Mouse (Mus musculus): ENCODE measurements around the gene Cer1. TPM values are rescaled to one million over a fixed set of nuclear protein-coding genes. Genes with fewer than 3 reads are reported as not detected.

Cer1 gene
- polyA plus RNA-seq (2014; fragmentation: Nextera tagmentation; extraction: Ambion mirVana): not detected in 2 replicates

DNA sequence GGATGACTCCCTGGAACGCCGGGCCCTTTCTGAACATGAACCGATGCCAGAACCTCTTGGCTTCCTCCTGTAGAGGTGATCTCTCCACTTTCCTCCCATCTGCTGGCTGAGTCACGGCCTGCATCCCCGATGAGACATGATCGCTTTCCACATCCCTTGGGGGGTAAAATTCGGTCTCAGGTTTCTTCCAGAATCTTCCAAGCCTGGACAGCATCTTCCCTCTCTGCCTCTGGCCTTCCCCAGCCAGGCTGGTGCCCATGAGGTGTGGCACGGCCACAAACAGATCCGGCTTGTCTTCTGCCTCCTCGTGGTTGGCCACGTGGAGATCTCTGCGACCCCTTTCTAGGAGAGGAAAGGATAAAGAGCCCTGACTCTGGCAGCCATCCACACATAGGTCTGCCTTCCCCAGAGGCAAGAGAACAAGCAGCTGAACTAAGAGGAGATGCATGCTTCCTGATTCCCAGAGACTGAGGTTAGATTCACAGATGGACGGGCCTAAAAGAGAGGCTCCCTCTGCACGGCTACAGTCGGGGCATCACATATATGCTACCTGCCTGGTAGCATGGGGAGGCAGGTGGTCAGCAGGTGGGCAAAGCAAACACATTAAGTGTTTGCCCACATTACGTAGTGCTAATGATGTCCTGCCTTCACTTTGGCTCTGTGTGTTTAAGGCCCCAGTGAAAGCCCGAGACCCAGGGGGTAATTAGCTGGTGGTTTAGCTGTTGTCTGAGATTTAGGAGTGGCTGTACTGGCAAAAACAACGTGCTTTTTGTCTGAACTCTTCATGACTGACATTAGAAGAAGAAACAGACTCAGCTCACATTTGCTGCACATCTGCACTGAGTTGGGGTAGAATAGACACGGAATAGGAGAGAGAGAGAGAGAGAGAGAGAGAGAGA, at the start of gene Cer1:
Cer1 (minus strand) TSS at position 513 of the 899 bp plus-strand sequence.
- ATAC-seq (ENCODE audit: low FRiP score, low TSS enrichment) (no peak), DNase-seq (no peak)
- Histone ChIP-seq H3K27ac (replicated peaks; ENCODE audit: low read depth, low read length) (no peak within 1 kb of the TSS), H3K36me3 (ENCODE audit: control insufficient read depth, insufficient read depth, low read length) (no peaks in the 10 kb centered on the region), H3K27me3 (ENCODE audit: control insufficient read depth, insufficient read depth, low read length) (no peaks in the 10 kb centered on the region), H3K4me1 (ENCODE audit: control insufficient read depth, insufficient read depth, low read length) (no peaks in the 10 kb centered on the region), H3K9me3 (ENCODE audit: control insufficient read depth, low read length) (no peaks in the 10 kb centered on the region), H3K4me3 (replicated peaks; ENCODE audit: low read depth, low read length) (no peak within 1 kb of the TSS), H3K9ac (replicated peaks; ENCODE audit: low read length) (no peak within 1 kb of the TSS), H3K4me2 (ENCODE audit: low read length) (no peak within 1 kb of the TSS)
- 74% methylated on average over 19 of the region's 19 CpGs for WGBS

DNA sequence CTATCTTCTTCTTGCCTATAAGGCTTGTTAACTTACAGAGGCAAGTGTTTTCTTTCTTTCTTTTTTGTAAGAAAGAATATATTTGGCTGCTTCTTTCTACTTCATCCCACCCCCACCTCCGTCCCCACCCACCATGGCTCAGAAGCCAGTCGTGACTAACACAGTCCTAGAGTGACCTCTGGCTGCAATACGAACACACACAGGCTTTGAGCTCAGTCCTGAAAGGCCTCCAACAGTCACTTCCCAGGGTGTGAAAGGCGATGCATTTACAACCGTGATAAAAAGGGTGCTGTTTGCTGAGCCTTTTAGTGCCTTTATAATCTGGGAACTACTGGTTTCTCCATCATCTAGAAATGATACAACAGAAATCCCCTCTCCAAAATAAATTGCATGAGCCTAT, 49.4 kb upstream of the Cer1 start:
- DNase-seq (peak; percentile 86), ATAC-seq (ENCODE audit: low FRiP score, low TSS enrichment) (peak; percentile 90)
- Histone ChIP-seq H3K4me3 (replicated peaks; ENCODE audit: low read depth, low read length) (no peak overlapping the region), H3K36me3 (ENCODE audit: control insufficient read depth, insufficient read depth, low read length) (no peaks in the 10 kb centered on the region), H3K9ac (replicated peaks; ENCODE audit: low read length) (no peak overlapping the region), H3K27me3 (ENCODE audit: control insufficient read depth, insufficient read depth, low read length) (no peaks in the 10 kb centered on the region), H3K4me2 (ENCODE audit: low read length) (peak overlapping the region; percentile 48), H3K27ac (replicated peaks; ENCODE audit: low read depth, low read length) (no peak overlapping the region; the same call in 1 of the 2 replicates), H3K4me1 (ENCODE audit: control insufficient read depth, insufficient read depth, low read length) (0 out of 2 replicates have a peak, but pooled peaks cover 3% of the 10 kb centered on the region), H3K9me3 (ENCODE audit: control insufficient read depth, low read length) (no peaks in the 10 kb centered on the region)
- 8% methylated on average over 5 of the region's 5 CpGs for WGBS

DNA sequence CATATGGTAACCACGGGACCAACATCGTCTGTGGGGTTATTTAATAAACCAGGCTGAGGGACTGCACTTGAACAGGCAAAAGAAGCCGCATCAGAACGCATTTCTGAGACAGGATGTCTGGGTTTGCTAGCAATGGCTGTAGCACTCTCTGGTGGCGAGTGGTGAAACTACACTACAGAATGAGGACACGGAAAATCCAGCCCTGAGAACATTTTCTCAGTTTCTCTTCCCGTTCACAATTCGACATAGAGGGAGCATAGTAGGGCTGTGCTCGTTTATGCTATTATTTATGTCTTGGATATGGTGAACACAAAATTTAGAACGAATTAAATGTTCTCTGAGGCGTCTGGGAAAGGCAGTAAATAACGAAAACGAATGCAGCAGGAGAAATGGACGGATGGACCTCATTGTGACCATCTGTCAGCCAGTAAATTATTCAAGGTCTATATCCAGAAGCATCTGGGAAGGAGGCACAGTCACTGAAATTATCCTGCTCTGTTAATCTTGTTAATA, 48.8 kb upstream of the Cer1 start:
- H3K4me2 ChIP-seq (ENCODE audit: low read length): peak overlapping the region; percentile 48
- ATAC-seq (ENCODE audit: low FRiP score, low TSS enrichment) (peak; percentile 73), DNase-seq (peak; percentile 93)
- no peaks in the 10 kb centered on the region for H3K36me3 ChIP-seq (ENCODE audit: control insufficient read depth, insufficient read depth, low read length)
- 9% methylated on average over 14 of the region's 14 CpGs for WGBS
- H3K27me3 ChIP-seq (ENCODE audit: control insufficient read depth, insufficient read depth, low read length): no peaks in the 10 kb centered on the region
- 0 out of 2 replicates have a peak, but pooled peaks cover 3% of the 10 kb centered on the region for H3K4me1 ChIP-seq (ENCODE audit: control insufficient read depth, insufficient read depth, low read length)
- peak overlapping the region; percentile 22 for H3K4me3 ChIP-seq (replicated peaks; ENCODE audit: low read depth, low read length)
- no peak overlapping the region; the same call in 1 of the 2 replicates for H3K27ac ChIP-seq (replicated peaks; ENCODE audit: low read depth, low read length)
- peak overlapping the region; percentile 29; the same call in 1 of the 2 replicates for H3K9ac ChIP-seq (replicated peaks; ENCODE audit: low read length)
- no peaks in the 10 kb centered on the region for H3K9me3 ChIP-seq (ENCODE audit: control insufficient read depth, low read length)

DNA sequence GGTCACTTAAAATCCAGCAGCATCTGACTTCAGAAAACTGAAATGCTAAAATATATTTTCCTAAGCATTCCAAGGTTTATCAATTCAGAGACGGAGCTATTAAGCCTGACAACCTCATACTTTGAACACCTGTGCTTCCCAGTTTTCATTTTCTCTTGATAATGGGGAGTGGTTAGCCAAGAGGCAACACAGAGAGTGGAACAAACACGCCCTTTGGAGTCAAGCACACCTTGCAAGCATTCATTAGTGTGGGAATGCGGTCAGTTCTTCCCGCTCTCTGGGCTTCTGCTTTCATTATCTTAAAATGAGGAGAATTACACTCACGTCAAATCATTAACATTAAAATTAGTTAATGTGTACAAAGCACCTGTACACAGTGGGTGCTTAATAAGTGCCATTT, 45.1 kb upstream of the Cer1 start:
- Histone ChIP-seq H3K4me3 (replicated peaks; ENCODE audit: low read depth, low read length) (no peak overlapping the region), H3K27me3 (ENCODE audit: control insufficient read depth, insufficient read depth, low read length) (no peaks in the 10 kb centered on the region), H3K9ac (replicated peaks; ENCODE audit: low read length) (no peak overlapping the region), H3K9me3 (ENCODE audit: control insufficient read depth, low read length) (no peaks in the 10 kb centered on the region), H3K4me1 (ENCODE audit: control insufficient read depth, insufficient read depth, low read length) (0 out of 2 replicates have a peak, but pooled peaks cover 3% of the 10 kb centered on the region), H3K27ac (replicated peaks; ENCODE audit: low read depth, low read length) (no peak overlapping the region), H3K4me2 (ENCODE audit: low read length) (no peak overlapping the region), H3K36me3 (ENCODE audit: control insufficient read depth, insufficient read depth, low read length) (no peaks in the 10 kb centered on the region)
- 88% methylated on average over 5 of the region's 5 CpGs for WGBS
- DNase-seq: no peak
- ATAC-seq (ENCODE audit: low FRiP score, low TSS enrichment): no peak

DNA sequence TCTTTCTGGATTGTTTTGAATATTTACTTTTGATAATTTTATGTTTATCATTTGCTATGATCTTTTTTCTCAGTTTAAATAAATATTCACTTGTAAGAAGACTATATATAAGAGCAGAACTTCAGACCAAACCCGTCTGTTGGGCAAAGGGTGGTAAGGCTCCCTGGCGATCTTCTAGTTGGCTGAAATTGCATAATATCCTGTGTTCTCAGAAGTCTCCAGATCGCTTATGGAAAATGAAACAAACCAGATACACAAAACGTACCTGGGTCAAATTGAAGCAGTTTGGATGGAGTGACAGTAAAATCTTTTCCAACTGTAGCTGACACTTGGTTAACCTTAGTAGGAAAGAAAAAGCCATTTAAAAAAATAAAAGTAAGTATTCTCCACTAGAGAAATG, 37.0 kb upstream of the Cer1 start:
- Histone ChIP-seq H3K27me3 (ENCODE audit: control insufficient read depth, insufficient read depth, low read length) (no peaks in the 10 kb centered on the region), H3K9ac (replicated peaks; ENCODE audit: low read length) (no peak overlapping the region), H3K4me2 (ENCODE audit: low read length) (no peak overlapping the region), H3K4me3 (replicated peaks; ENCODE audit: low read depth, low read length) (no peak overlapping the region), H3K4me1 (ENCODE audit: control insufficient read depth, insufficient read depth, low read length) (no peaks in the 10 kb centered on the region), H3K27ac (replicated peaks; ENCODE audit: low read depth, low read length) (no peak overlapping the region), H3K9me3 (ENCODE audit: control insufficient read depth, low read length) (no peaks in the 10 kb centered on the region), H3K36me3 (ENCODE audit: control insufficient read depth, insufficient read depth, low read length) (no peaks in the 10 kb centered on the region)
- DNase-seq (no peak), ATAC-seq (ENCODE audit: low FRiP score, low TSS enrichment) (no peak)
- WGBS: 91% methylated on average over 4 of the region's 4 CpGs

DNA sequence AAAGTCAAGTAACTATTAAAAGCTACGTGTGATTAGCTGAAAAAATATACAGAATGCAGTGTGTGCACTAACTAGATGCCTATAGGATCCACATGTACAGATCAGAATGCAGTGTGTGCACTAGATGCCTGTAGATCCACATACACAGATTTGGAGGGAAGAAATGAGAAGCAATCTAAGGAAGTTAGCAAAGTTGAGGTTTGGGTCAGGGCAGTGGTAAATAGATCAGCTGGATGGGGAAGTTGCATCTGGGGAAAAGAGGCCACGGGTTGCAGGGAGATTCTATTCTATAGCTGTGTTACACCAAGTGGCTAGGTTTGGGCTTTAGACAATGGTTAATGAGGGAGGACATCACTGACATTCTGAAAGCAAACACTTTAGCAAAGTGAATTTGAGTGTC, 33.7 kb upstream of the Cer1 start:
- no peak overlapping the region for H3K4me2 ChIP-seq (ENCODE audit: low read length)
- no peak overlapping the region for H3K4me3 ChIP-seq (replicated peaks; ENCODE audit: low read depth, low read length)
- H3K4me1 ChIP-seq (ENCODE audit: control insufficient read depth, insufficient read depth, low read length): peaks cover 8% of the 10 kb centered on the region
- DNase-seq: no peak
- no peak overlapping the region for H3K27ac ChIP-seq (replicated peaks; ENCODE audit: low read depth, low read length)
- no peaks in the 10 kb centered on the region for H3K36me3 ChIP-seq (ENCODE audit: control insufficient read depth, insufficient read depth, low read length)
- ATAC-seq (ENCODE audit: low FRiP score, low TSS enrichment): no peak
- no peak overlapping the region for H3K9ac ChIP-seq (replicated peaks; ENCODE audit: low read length)
- 84% methylated on average over 2 of the region's 2 CpGs for WGBS
- no peaks in the 10 kb centered on the region for H3K27me3 ChIP-seq (ENCODE audit: control insufficient read depth, insufficient read depth, low read length)
- H3K9me3 ChIP-seq (ENCODE audit: control insufficient read depth, low read length): no peaks in the 10 kb centered on the region

DNA sequence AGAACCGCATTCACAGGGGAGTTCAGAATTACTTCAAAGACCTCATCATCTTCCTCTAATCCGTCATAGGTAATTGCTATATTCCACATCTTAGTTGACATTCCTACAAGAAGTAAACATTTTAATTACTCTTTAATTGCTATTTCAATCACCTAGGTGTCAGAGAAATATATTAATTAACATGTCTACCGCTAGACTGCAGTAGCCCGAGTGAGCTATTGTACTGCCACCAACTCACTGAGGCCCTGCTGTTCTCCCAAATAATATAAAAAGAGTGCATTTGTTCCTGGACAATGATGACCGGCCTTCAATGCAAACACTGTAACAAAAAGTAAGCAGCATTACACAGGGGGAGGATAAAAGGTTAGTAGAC, 31.7 kb upstream of the Cer1 start:
- H3K36me3 ChIP-seq (ENCODE audit: control insufficient read depth, insufficient read depth, low read length): no peaks in the 10 kb centered on the region
- H3K4me2 ChIP-seq (ENCODE audit: low read length): peak overlapping the region; percentile 41
- ATAC-seq (ENCODE audit: low FRiP score, low TSS enrichment) (peak; percentile 72), DNase-seq (no peak)
- no peak overlapping the region; the same call in 1 of the 2 replicates for H3K9ac ChIP-seq (replicated peaks; ENCODE audit: low read length)
- H3K4me3 ChIP-seq (replicated peaks; ENCODE audit: low read depth, low read length): peak overlapping the region; percentile 10; the same call in 1 of the 2 replicates
- H3K27me3 ChIP-seq (ENCODE audit: control insufficient read depth, insufficient read depth, low read length): no peaks in the 10 kb centered on the region
- 8% methylated on average over 5 of the region's 5 CpGs for WGBS
- H3K27ac ChIP-seq (replicated peaks; ENCODE audit: low read depth, low read length): peak overlapping the region; percentile 73; the same call in 1 of the 2 replicates
- peaks cover 8% of the 10 kb centered on the region for H3K4me1 ChIP-seq (ENCODE audit: control insufficient read depth, insufficient read depth, low read length)
- H3K9me3 ChIP-seq (ENCODE audit: control insufficient read depth, low read length): no peaks in the 10 kb centered on the region

DNA sequence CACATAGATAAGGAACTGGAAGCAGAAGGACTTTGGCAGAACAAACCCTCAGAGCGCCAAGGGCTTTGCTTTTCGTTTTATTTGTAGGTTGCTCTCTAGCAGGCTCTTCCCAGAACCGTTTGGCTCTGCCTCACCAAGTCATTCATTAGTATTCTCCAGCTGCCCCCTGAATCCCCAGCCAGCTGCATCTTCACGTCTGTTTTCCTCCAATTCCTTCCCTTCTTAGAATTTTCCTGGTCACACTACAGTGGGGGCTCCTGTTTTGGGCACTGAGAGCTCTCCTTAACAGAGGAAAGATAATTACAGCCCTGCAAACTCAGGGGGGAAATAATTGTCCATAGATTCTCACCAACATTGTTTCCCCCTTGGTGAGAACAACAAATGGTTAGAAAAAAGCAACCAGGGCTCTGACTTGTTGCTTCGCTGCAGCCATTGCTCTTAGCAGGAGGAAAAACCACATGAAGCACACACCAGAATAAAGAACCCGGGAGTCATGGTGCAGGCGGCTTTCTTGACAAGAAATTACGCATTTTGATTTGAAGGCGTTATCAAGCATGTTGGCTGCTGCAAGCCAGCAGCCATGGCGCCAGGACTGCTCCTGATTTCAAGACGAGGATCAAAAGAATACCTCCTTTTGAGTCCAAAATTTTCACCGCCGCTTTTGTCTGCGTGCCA, 31.2 kb upstream of the Cer1 start:
- 10% methylated on average over 14 of the region's 14 CpGs for WGBS
- H3K4me1 ChIP-seq (ENCODE audit: control insufficient read depth, insufficient read depth, low read length): peaks cover 8% of the 10 kb centered on the region
- DNase-seq: peak; percentile 77

More for the DNA sequence above, 31.2 kb upstream of the Cer1 start:
- Histone ChIP-seq H3K27ac (replicated peaks; ENCODE audit: low read depth, low read length) (peak overlapping the region; percentile 73), H3K4me3 (replicated peaks; ENCODE audit: low read depth, low read length) (peak overlapping the region; percentile 10; the same call in 1 of the 2 replicates), H3K4me2 (ENCODE audit: low read length) (peak overlapping the region; percentile 41), H3K36me3 (ENCODE audit: control insufficient read depth, insufficient read depth, low read length) (no peaks in the 10 kb centered on the region), H3K9ac (replicated peaks; ENCODE audit: low read length) (no peak overlapping the region; the same call in 1 of the 2 replicates), H3K9me3 (ENCODE audit: control insufficient read depth, low read length) (no peaks in the 10 kb centered on the region), H3K27me3 (ENCODE audit: control insufficient read depth, insufficient read depth, low read length) (no peaks in the 10 kb centered on the region)
- peak; percentile 61 for ATAC-seq (ENCODE audit: low FRiP score, low TSS enrichment)
